Mouse (Mus musculus) telencephalon, adult 2 months (tissue): ENCODE measurements around the gene Cacnb2.

Source experiments
- DNase-seq: peaks from one replicate; pipeline ENCODE4 v3.0.0-alpha.2; 2011; ENCODE audit warnings: low read depth, low spot score

Cacnb2 gene

DNA sequence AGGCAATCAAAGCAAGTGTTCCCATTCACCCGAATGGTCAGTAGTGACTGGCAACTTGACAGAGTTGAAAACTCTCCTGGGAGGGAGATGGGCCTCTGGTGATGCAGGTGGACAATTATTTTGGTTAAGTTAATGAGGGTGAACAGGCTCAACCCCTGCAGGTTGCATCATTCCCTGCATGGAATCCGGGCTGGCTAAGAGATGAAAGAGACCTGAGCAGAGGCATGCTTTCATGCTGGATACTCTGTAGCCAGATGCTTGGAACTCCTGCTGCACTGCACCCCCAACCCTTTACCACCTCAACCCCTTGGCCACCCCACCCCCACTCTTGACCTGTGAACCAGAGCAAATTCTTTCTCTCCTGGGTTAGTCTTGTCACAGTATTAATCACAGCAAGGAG, 258.7 kb downstream of the Cacnb2 start:
- DNase-seq = no peak

DNA sequence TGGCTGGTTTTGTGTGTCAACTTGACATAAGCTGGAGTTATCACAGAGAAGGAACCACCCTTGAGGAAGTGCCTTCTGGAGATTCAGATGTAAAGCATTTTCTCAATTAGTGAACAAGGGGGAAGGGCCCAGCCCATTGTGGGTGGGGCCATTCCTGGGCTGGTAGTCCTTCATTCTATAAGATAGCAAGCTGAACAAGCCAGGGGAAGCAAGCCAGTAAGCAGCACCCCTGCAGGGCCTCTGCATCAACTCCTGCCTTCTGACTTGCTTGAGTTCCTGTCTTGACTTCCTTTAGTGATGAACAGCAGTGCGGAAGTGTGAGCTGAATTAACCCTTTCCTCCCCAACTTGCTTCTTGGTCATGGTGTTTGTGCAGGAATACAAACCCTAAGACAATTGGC, 260.1 kb downstream of the Cacnb2 start:
- DNase-seq = no peak

GRCm38 (mm10) chr2:14873116-14873515, 270.2 kb downstream of the Cacnb2 start:
- no peak for DNase-seq

DNA sequence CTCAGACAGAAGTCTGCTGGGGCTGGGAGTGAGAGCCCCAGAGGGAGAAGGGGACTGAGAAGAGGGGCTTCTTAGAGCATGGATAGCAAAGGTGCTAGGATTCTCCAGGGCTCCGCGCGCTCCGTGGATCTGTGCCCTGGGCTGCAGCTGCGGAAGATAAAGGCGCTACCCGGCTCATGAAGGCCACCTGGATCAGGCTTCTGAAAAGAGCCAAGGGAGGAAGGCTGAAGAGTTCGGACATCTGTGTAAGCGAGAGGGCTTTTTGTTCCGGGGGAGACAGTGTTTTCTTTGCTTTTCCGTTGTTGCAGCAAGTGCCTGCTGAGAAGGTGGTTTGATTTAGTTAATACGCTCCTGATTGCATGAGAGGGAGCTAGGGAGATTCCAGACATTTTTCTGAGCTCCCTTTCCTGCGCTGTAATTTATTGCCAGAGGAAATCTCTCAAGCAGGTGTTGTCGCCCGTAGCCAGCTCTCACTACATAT, 270.9 kb downstream of the Cacnb2 start:
- peak; percentile 43 for DNase-seq

DNA sequence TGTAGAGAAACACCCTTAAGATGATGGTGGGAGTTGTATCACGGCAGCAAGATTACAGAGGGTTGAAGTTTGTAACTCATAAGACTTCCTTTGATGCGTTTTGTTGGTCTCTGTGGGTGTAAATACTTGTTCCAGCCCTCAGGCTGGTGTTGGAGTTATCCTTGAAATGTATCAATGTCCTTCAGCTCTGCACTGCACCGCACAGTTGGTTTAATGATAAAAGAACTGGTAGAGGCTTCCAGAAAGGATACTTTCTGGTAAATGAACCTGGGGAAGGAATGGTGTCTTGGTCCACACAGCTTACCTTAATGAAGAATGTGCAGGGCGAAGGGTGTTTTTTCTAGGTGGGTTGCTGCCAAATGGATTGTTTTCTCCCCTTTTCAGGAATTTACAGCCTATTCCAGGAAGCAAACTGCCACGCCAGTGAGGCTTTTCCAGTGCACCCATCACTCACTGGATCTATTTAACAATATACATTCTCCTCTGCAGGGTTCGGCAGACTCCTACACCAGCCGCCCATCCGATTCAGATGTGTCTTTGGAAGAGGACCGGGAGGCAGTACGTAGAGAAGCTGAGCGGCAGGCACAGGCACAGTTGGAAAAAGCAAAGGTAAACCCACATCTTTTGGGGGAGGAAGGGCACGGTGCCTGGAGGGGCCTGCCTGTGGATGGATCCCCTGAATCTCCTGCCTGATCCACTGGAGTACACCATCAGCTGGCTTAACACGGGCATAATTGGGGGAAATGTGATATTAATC, 271.6 kb downstream of the Cacnb2 start:
- DNase-seq = no peak

DNA sequence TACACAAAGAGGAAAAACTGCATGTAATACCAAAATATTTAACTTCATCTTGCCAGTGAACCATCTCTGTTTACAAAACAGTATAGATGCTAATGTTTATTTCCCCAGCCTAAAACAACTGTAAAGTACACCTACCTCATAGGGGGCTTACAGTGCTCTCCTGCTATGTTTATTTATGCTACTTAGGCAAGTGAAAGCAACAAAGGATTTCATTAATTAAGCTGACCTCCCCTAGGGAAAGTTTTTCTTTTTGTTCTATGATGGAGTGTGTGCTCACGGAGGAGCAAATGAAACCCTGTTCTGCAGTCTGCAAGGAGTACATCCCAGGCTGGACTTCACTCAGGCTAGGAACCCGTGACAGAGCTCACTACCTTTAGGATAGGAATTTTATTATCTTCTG, 272.2 kb downstream of the Cacnb2 start:
- no peak for DNase-seq

DNA sequence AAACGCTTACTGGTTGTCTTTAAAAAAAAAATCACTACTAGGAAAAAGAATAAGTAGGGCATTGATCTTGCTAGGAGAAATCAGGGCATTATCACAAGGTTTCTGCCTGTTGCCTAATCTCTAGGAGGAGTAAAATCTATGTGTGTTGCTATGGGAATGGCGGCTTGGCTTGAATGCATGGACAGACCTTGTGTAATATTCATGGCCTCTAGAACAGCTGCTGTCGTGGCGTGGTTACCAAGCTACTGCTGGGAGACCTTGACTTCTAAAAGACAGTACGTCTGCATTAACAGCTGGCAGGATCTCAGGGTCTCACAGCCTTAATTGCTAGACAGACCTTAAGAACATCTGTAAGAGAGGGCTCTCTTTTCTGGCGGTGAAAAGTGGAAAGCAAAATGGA, 272.7 kb downstream of the Cacnb2 start:
- DNase-seq = no peak

- DNase-seq = no peak
Measured at GRCm38 (mm10) chr2:14878953-14879352, 276.1 kb downstream of the Cacnb2 start.

- DNase-seq = no peak
Measured at GRCm38 (mm10) chr2:14883460-14883859, 280.6 kb downstream of the Cacnb2 start.

DNA sequence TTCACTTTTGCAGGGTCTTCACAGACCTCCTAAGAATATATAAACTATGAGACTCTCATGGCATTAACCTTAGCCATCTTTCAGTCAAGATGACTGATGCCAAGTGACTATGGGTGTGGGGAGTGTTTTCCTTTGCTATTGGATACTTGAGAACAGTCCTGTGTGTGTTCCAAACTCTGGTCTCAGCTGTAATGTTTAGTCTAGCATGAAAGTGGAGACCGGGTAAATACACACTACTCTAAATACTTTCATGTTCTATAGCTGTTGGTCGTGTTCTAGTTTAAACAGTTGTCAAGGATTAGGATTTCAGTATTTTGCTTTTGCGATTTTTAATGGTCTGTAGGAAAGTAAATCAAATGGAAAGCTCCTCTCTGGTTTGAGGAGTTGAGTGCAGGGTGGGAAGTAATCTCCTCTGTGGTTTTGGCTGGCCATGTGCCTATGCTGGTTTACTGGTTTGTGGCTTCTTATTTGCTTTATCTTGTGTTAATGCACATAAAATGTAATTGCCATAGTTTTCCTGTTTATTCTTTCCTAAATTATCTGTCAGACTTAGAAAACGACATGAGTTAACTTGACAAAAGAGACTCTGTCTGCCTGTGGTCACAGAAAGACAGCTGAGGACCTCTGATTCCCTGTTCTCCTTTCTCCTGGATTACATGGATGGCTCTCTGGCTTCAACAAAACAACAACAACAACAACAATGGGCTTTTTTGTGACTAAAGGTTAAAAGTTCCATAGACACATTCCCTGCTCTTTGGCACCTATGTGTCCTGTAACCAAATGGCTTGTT, 285.7 kb downstream of the Cacnb2 start:
- DNase-seq = no peak

DNA sequence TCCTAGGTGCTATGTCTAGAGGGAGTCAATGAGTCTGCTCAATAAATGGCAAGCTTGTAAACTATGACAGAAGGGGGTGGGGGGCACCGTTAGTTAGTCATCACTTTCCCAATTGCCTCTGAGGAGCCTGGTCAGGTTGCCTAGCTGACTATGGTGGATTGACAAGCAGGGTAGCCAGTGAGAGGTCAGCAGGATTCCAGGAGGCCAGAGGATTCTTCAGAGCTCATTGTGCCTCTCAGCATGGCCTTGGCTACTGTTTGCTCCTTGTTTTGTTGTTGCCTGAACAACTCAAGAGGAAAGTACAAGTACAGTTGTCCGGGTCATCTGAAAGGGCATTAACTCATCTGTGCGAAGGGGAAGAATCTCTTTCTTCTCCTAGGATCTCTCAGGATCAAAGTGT, 300.9 kb downstream of the Cacnb2 start:
- DNase-seq = no peak

DNA sequence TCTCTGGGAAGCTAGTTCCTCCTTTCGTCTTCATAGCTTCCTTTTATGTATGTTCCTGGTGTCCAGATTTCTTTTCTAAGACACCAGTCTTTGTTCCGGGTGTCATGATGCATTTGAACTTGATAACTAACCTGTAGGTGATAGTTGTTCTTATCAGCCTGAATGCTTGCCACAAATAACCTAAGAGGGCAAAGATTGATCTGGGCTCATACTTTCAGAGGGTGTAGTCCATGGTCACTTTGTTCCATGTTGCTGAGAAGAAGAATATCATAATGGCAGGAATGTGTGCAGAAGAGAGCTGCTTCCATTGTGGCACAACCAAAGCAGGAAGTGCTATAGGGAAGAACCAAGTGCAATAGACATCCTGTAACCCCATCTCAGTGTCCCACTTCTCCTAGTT, 302.0 kb downstream of the Cacnb2 start:
- DNase-seq = no peak

GRCm38 (mm10) chr2:14907124-14907925, 304.4 kb downstream of the Cacnb2 start:
- DNase-seq = no peak

DNA sequence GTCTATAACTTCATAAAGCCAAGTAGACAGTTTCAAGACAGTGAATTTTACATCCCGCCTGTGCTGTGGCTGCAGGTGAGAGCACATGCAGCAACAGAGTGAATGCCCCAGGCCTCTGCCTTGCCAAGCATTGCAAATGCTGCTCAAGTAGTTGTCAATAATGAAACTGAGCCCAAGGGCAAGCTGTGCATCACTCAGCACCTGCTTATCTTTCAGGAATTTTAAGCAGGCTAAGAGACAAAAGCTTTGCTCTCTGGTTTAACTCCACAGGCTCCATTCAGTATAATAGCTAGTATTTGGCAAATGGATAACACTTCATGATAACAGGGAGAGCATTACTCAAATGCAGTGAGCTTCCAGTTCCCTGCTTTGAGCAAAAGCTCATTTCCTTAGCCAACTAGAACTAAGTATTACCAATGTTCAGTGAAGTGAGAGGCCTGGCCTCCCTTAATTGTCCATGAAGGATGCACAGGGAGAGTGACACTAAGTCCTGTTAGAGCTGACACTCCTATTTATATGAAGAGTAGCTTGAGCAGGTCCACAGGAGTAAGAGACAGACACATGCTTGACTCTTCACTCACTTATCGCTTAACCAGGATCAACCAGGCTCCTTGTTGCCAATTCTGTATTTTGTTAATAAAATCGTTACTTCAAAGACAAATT, 314.8 kb downstream of the Cacnb2 start:
- no peak for DNase-seq

DNA sequence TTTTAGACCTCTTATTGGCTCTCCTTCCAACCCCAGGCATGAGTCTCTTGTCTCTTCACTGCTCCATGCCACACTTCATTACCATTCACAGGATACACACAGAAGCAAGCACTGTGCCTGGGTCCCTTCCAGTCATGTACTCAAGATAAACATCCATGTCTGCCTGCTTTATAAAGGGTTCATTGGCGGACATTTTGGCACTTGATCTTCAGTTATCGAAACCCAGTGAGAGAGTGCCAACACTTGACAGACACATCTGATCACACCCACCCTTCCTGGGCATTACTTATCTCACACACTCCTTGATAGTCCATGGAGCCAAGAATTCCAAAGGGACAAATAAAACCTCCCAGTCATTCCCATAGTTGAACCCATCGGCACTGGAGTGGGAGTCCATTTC, 327.0 kb downstream of the Cacnb2 start:
- DNase-seq = no peak

DNA sequence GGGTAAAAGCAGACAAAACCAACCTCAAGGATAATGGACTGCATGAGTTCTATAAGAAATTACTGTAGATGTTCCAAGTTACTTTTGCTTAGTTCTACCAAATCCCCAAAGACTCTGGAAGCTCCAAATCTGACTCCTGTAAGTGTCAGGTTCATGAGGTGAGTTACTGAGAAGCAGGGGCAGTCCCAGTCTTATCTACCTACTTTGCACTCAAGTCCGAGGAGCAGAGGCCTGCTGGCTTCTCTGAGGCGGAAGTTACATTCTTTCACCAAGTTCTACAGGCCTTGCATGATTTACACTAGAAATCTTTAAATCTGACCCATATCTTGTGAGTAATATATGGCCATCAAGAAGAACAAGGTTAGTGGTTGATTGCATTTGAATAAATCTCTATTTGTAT, 329.1 kb downstream of the Cacnb2 start:
- no peak for DNase-seq

DNA sequence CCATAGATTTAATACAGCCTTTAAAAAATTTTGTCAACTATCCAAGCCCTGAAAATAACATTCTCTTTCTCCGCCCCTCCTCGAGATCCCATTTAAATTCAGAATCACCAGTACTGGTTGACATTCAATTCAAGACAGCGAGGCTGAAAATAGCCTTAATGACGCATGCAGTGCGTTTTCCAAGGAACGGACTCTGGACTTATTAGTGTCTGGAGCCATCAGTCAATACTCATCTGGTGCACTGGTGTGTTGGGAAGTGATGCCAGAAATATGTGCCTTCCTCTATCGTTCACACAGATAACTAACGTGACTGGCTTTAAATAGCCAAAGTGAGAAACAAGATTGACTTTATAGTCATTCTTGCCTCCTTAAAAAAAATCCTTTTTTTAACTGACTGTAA, 333.6 kb downstream of the Cacnb2 start:
- DNase-seq = peak; percentile 46

- no peak for DNase-seq
Measured at GRCm38 (mm10) chr2:14942261-14942660, 339.4 kb downstream of the Cacnb2 start.

DNA sequence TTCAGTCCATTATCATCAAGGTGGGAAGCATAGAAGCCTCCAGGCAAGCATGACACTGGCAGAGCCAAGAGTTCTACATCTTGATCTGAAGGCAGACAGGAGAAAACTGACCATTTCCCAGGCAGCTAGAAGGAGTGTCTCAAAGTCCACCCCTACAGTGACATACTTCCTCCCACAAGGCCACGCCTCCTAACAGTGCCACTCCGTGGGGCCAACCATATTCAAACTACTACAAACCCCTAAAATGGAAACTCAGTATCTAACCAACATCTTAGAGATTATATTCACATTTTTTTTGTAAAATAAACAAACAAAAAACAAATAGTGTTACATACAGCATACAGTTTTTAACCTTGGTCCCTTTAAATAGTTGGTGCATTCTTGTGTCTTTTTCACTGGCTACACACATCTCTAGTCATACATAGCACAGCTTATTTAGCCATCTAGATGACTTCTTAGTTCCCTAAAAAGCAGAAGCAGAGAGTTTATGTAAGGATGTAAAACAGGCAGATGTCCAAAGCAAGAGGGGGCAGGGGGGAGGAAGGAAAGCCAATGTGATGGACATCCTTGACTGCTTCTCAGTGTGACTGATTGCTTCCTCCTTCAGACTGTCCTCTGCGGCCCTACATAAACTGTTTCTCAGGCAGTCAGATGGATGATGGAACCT, 340.9 kb downstream of the Cacnb2 start:
- DNase-seq = no peak

- no peak for DNase-seq
Measured at GRCm38 (mm10) chr2:14953090-14953489, 350.2 kb downstream of the Cacnb2 start.

GRCm38 (mm10) chr2:14960963-14961488, 358.1 kb downstream of the Cacnb2 start:
- no peak for DNase-seq
